Mouse (Mus musculus) olfactory bulb, adult 2 months (tissue): ENCODE measurements around the gene Abcc3. TPM values are rescaled to one million over a fixed set of nuclear protein-coding genes. Genes with fewer than 3 reads are reported as not detected.

Experiments used
- H3K27ac ChIP-seq: fragments of 200-500 bp; 2 replicates; pipeline ENCODE4 v1.5.1; 2012; ENCODE audit warnings: low read depth, low read length; ENCODE audit not compliant: insufficient read depth
- H3K4me1 ChIP-seq: fragments of 200-500 bp; 2 replicates; pipeline ENCODE4 v1.6.1; 2012; ENCODE audit warnings: low read length; ENCODE audit not compliant: control insufficient read depth, insufficient read depth
- H3K4me3 ChIP-seq: fragments of 200-500 bp; 2 replicates; pipeline ENCODE4 v1.5.1; 2012; ENCODE audit warnings: mild to moderate bottlenecking, low read depth, low read length, moderate library complexity; ENCODE audit not compliant: insufficient read depth
- CTCF ChIP-seq: fragments of 200-500 bp; IDR thresholded peaks from 2 replicates; pipeline ENCODE4 v1.5.1; 2012; ENCODE audit warnings: low read depth, mild to moderate bottlenecking, low read length, moderate library complexity; ENCODE audit not compliant: insufficient read depth
- POLR2A ChIP-seq: fragments of 200-500 bp; IDR thresholded peaks from 2 replicates; pipeline ENCODE4 v1.6.1; 2012; ENCODE audit warnings: mild to moderate bottlenecking, low read depth, low read length, moderate library complexity; ENCODE audit not compliant: insufficient read depth
- WGBS: fragments of 180-500 bp; shearing (Covaris S2); methylation state at CpG from one replicate; pipeline ENCODE4 v1.1.7; 2018; 5-methylcytosine and 5-hydroxymethylcytosine counted together
- polyA plus RNA-seq: library from polyadenylated mRNA; stranded (reverse); fragments of >200 nt; gene quantifications from 2 replicates; pipeline ENCODE4 v1.2.4, GENCODE M21; 2012; ENCODE audit warnings: low replicate concordance; ENCODE audit not compliant: missing spikeins, insufficient read depth, insufficient read length

Abcc3 gene
- polyA plus RNA-seq, 1 experiment, result not detected

DNA sequence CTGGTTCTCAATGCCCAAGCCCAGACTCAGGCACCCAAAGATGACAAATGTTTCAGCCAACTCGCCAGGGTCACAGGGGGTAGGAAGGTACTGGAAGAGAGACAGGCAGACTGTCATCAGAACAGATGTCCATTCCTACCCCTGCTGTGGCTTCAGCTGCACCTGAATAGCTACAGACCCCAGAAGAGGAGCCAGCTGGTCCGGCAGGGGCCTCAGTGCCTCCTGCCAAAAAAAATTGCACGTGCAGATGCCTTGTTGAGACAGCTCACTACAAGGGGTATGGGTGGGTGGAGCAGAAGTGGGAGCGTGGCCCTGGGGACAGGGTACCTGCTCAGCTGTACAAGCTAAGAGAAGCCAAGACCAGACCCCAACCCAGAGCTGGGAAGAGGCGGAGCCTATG lies 31.1 kb upstream of the Abcc3 start:
- Histone ChIP-seq H3K4me3 (no peak overlapping the region), H3K4me1 (peaks cover 51% of the 10 kb centered on the region), H3K27ac (no peak overlapping the region)
- TF ChIP-seq POLR2A (no peak), CTCF (no peak)
- WGBS, result 63% methylated on average over 5 of the region's 5 CpGs

DNA sequence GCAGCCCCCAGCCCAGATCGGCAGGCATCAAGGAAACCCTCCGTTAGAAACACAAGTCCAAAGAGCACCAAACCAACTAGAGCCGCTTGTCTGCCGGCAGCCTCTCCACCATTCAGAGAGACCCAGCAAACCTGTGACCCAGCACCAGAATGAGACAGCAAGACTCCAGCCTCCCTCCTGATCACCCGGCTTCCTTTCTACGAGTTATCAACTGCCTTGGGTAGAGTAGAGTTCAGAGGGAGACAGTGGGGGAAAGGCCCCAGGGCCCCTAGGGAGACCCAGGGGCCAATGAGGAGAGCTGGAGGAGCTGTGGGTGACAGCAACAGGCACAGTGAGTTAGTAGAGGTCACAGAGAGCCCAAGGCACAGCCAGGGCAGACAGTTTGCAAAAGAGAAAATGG lies 28.2 kb upstream of the Abcc3 start:
- 75% methylated on average over 6 of the region's 6 CpGs for WGBS
- Histone ChIP-seq H3K27ac (no peak overlapping the region), H3K4me1 (peaks cover 37% of the 10 kb centered on the region), H3K4me3 (no peak overlapping the region)
- no peak for TF ChIP-seq POLR2A

DNA sequence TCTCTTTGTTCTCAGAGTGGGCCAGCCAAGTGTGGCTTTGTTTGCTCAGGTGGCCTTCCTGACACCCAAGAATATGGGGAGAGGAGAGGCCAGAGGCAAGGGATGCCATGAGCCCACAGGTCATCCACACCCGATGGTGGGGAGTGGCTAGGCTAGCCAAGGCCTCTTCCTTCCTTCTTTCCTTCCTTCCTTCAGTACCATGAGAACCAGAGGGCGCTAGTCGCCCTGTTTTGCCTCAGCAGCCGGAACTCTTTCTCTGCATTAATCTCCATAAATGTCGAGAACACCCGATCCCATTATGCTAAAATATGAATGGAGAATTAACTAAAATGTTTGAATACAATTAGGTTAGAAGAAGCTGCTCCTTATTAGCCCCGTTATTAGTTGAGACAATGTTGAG lies 27.5 kb upstream of the Abcc3 start:
- no peak for TF ChIP-seq POLR2A
- no peak for TF ChIP-seq CTCF
- H3K4me1 ChIP-seq, result peaks cover 38% of the 10 kb centered on the region
- H3K27ac ChIP-seq, result no peak overlapping the region
- H3K4me3 ChIP-seq, result no peak overlapping the region
- WGBS, result 21% methylated on average over 7 of the region's 7 CpGs

DNA sequence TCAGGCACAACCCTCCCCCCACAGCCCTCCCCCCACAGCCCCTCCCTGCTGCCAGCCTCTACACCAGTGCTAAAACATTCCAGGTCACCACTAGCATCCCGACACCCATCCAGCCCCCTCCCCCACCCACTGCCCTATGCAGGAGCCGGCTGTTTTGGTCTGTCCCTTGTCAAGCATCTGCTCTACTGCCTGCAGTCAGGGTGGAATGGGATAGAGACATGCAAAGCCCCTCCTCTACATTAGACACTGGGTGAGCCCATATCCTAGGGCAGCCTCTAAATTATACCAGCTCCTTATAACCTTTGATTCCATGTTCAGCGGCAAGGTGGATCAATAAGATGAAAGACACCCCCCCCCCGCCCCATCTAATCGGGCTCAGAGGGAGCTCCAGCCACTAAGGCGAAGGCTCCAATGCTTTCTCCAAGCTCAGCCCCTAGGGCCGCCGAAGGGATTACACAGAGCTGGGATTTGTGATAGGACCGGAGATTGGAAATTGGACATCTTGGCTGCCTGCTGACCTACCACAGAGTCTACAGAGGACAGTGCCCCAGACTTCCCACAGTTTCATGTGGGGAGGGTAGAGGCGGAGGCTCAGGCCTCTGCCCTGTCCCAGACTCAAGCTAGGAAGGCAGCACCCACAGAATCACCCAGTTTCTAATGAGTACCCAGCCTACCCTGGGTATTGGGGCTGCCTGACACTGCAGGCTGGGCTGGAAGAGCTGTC lies 26.4 kb upstream of the Abcc3 start:
- 71% methylated on average over 10 of the region's 10 CpGs for WGBS
- TF ChIP-seq CTCF, result no peak
- TF ChIP-seq POLR2A, result no peak
- no peak overlapping the region for H3K4me3 ChIP-seq
- H3K27ac ChIP-seq, result no peak overlapping the region
- peaks cover 39% of the 10 kb centered on the region for H3K4me1 ChIP-seq

DNA sequence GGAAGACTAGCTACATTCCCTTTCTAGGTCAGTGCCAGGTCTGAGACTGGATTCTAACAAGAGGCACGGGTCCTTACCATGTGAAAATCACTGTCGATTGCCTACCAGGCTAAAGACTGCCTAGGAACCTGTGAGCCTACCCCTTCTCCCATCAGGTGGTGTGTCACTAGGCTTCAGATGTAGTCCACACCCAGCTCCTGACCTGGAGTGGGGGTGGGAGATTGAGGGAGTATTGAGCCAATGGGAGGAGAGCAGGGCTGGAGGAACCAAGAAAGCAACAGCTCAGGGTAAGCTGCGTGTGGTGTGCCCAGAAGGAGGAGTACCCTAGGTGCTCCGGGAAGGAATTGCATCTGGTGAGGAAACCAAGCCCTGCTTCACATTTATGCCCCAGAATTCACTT lies 21.2 kb upstream of the Abcc3 start:
- TF ChIP-seq POLR2A (no peak), CTCF (no peak)
- Histone ChIP-seq H3K27ac (peak overlapping the region; percentile 59), H3K4me3 (no peak overlapping the region), H3K4me1 (peaks cover 39% of the 10 kb centered on the region)
- 32% methylated on average over 4 of the region's 4 CpGs for WGBS

DNA sequence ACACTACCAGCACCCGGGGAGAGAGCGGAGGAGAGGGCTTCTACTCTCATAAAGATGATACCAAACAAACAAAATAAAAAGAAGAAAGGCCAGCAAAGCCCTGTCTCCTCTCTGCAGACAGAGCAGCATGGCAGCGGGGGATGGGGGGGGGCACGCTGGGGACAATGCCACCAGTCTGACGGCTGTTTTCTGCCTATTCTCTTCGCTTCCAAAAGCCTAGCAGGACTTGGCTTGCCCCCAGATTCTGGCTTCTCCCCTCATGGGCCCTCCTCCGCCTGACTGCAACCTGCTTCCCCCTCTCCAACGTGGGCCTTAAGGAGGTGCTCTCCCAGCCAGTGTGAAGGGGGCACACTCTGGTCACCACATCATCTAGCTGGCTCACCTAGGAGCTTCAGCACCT lies 20.7 kb upstream of the Abcc3 start:
- Histone ChIP-seq H3K27ac (peak overlapping the region; percentile 59), H3K4me1 (peaks cover 42% of the 10 kb centered on the region), H3K4me3 (no peak overlapping the region)
- TF ChIP-seq CTCF (no peak), POLR2A (no peak)
- 16% methylated on average over 8 of the region's 8 CpGs for WGBS

DNA sequence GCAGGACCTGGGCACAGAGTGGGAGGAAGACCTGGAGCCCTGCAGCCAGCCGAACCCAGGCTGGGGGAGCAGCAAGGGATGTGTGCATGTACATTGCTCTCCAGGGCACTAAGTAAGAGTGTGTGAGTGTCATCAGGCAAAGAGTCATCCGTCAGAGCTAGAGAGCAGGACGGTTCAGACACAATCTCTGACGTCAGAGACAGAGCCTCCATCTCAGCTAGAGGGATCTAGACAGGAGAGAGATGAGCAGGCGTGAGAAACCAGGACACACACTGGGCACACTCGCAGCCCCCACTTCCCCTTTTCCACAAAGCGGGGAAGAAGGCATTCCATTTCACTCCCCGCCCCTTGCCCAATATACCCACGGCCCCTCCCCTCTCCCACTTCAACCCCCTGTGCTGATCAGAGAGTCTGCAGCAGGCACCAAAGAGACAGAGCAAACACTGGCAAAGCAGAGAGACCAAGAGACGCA lies 20.2 kb upstream of the Abcc3 start:
- Histone ChIP-seq H3K4me3 (no peak overlapping the region), H3K27ac (peak overlapping the region; percentile 43), H3K4me1 (peaks cover 43% of the 10 kb centered on the region)
- WGBS, result 19% methylated on average over 10 of the region's 10 CpGs
- TF ChIP-seq POLR2A (no peak), CTCF (no peak)

DNA sequence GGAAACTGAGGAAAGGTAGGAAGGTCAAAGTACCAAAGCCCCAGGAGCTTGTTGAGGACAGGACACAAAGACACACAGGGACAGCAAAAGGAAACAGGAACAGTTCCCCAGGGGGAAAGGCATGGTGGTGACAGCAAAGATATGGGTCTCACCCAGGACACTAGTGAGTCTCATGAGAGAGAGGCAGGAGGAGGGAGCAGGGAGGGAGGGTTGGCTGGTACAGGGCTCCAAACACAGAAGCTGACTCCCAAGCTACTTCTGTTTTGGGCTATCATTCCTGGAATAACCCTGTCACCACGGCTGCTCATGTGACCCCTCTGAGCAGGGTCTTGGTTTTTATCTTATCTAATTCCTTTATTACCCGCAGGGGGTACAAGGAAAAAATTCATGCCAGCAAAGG lies 19.8 kb upstream of the Abcc3 start:
- H3K4me1 ChIP-seq, result peaks cover 48% of the 10 kb centered on the region
- H3K27ac ChIP-seq, result peak overlapping the region; percentile 43
- TF ChIP-seq POLR2A (no peak), CTCF (no peak)
- WGBS, result 62% methylated on average over 2 of the region's 2 CpGs
- no peak overlapping the region for H3K4me3 ChIP-seq

DNA sequence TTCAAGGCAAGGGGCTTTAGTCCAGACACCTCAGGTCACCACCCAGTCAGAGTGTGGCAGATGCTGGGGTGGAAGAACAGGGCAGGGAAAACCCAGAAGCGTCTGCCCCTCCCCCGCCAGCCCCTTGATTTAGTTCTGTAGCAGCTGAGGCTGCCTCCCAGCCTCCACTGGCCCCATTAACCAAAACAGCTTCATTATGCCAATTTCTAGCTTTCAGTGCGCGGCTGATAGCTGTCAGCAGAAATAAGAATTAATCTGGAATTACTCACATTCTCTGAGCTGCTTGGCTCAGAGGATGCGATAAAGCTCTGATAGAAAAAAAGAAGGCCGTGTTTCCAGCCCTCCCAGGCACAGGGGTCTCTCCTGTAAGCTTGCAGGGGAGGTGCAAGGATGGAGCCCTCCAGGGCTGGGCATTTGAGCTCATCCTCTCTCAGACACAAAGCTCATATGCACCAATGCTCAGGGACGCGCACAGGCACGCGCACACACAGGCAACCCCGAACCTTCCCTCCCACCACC lies 15.1 kb upstream of the Abcc3 start:
- no peak for TF ChIP-seq POLR2A
- no peak for TF ChIP-seq CTCF
- 23% methylated on average over 11 of the region's 11 CpGs for WGBS
- Histone ChIP-seq H3K4me3 (no peak overlapping the region), H3K4me1 (peaks cover 45% of the 10 kb centered on the region), H3K27ac (peak overlapping the region; percentile 42)
